Mouse (Mus musculus): ENCODE data around the gene Mid1.

DNA sequence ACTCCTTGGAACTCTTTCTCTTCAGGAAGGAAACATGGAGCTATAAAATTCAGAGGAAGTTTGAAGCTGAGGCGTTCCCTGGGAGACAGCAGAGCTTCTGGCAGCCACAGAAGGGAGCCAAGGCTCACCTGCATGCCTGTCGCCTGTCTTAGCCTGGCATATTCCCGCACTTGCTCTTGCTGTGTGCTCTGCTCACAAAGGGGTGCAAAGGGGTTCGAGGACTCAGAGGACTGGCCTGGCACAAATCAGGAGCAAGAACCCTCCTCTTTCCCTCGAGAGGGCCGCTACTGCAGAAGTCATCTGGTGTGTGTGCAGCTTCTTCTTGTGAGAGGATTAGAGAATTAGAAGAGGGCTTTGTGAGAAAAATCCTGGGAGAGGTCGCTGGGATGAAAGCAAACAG, 142.7 kb downstream of the Mid1 start:
- no peak for TF ChIP-seq CTCF (IDR thresholded peaks at IDR 0.05; ENCODE audit: low read depth, low read length)
- TF ChIP-seq GATA1 (IDR thresholded peaks at IDR 0.05; ENCODE audit: borderline replicate concordance, low read length), result no peak
- no peak for TF ChIP-seq TAL1 (conservative IDR thresholded peaks at IDR 0.05; ENCODE audit: low read depth, low read length)
